Mouse (Mus musculus) midbrain, embryonic 15.5 days (tissue): ENCODE measurements around the gene Ntan1. TPM values are rescaled to one million over a fixed set of nuclear protein-coding genes. Genes with fewer than 3 reads are reported as not detected.

ENCODE experiments used
- microRNA-seq: library from miRNA; unstranded; fragments of <30 nt; microRNA quantifications from one replicate; pipeline ENCODE4, GENCODE M21; 2016
- polyA plus RNA-seq: library from polyadenylated mRNA; unstranded; fragments of >200 nt; fragmentation: Nextera tagmentation; extraction: Ambion mirVana; gene quantifications from 2 replicates; pipeline ENCODE4 v1.2.1, GENCODE M21; 2015

Gene Ntan1
- polyA plus RNA-seq, 1 experiment from 2014 or later = 208 TPM

Small RNA genes within 50 kb of the gene (microRNA-seq; reads per million reads assigned to microRNA genes)
- gene Gm27734 = not detected

Other genes starting within 250 kb of the Ntan1 start
- gene Parn, start 150.7 kb upstream of the Ntan1 start, polyA plus RNA-seq = 30.2 and 31.2 TPM in 2 replicates
- 54.9 and 56.4 TPM in 2 replicates for gene Bfar, start 147.0 kb upstream of the Ntan1 start, polyA plus RNA-seq
- 6.5 and 7.4 TPM in 2 replicates for gene 3110001I22Rik, start 146.9 kb upstream of the Ntan1 start, polyA plus RNA-seq
- 0.39 and 0.42 TPM in 2 replicates for gene Pla2g10, start 87.9 kb upstream of the Ntan1 start, polyA plus RNA-seq
- gene Rrn3, start 38.1 kb upstream of the Ntan1 start, polyA plus RNA-seq = 95.1 and 103 TPM in 2 replicates
- 75.4 and 79.8 TPM in 2 replicates for gene Pdxdc1, start 84.3 kb downstream of the Ntan1 start, polyA plus RNA-seq
- gene Mpv17l, start 84.3 kb downstream of the Ntan1 start, polyA plus RNA-seq = 25.5 and 28.4 TPM in 2 replicates
- 194 and 201 TPM in 2 replicates for gene 2900011O08Rik, start 167.8 kb downstream of the Ntan1 start, polyA plus RNA-seq
- gene Ifitm7, start 168.0 kb downstream of the Ntan1 start, polyA plus RNA-seq = 1.3 and 1.5 TPM in 2 replicates